Mouse (Mus musculus) inflammation-experienced regulatory T-cells, adult 16 weeks (primary cell): Measurements from ENCODE around the gene Mup4. TPM values are rescaled to one million over a fixed set of nuclear protein-coding genes. Genes with fewer than 3 reads are reported as not detected.

Experiments used
- polyA plus RNA-seq: library from polyadenylated mRNA; unstranded; fragments of 100-300 nt; shearing (Covaris generic); gene quantifications from one replicate; pipeline ENCODE4 v1.2.1, GENCODE M21; 2017

Mup4 gene
- not detected for polyA plus RNA-seq

DNA sequence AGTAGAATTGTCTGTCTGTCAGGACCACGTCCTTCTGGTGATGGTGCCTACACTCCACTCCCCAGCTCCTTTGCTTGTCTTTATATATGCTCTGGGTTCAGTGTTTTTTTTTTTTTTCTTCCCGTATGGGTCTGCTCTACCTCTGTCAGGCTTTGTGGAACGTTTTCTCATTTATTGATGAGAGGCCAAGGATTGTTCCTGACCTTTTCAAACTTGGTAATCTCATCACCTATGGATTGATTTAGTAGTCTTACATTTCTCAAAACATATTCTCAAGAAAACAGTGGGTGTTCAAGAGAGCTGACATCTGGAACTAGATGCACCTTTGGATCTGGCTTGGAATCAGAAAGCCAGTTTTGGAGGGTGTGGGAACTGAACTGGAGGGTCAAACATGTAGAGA is at the start of gene Mup4:
TSS of gene Mup4 (minus strand) at position 101 of the 400 bp plus-strand sequence.

DNA sequence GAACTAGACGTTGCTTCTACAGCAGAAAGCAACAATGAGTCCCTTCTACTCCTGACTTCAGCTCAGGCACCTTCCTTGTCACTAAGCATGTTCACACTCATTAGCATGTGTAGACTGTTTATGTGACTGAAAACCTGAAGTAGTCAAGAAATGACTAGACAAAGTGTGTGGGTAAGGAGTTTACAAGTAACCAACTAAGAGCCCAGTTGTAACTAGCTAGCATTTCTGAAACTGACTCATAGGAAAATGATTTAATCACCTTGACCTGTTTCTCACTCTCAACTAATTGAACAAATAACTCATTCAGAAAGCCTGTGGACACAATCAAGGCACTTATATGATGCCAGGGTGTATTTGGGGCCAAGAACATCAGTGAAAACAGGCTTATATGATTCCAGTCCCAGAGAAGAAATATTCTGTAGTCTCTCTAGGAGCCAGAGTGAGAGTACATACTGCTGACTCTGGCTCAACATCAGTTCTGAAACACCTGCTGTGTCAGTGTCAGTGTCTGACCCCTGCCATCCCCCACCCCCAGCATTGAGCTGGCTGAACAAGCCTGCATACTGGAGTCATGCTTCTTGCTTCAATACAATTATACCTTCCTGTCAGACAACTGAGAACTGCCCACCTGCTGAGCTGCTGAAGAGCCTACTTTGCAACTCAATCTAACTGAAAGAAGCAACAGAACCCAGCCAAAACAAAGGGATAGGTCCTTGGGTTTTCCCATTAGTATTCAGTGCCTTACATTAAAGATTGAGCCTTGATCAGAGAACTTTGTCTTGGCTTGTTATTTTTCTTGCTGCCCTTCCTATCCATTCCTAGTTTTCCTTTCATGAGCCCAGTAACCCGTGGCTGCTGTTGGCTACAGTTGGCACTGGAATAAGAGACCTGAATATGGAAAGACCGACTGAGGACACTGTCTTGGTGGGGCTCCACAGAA is 3.2 kb upstream of the Mup4 start, which contains the start of gene Mup6:
TSS of gene Mup6 (plus strand) at position 890 of the 940 bp plus-strand sequence.

DNA sequence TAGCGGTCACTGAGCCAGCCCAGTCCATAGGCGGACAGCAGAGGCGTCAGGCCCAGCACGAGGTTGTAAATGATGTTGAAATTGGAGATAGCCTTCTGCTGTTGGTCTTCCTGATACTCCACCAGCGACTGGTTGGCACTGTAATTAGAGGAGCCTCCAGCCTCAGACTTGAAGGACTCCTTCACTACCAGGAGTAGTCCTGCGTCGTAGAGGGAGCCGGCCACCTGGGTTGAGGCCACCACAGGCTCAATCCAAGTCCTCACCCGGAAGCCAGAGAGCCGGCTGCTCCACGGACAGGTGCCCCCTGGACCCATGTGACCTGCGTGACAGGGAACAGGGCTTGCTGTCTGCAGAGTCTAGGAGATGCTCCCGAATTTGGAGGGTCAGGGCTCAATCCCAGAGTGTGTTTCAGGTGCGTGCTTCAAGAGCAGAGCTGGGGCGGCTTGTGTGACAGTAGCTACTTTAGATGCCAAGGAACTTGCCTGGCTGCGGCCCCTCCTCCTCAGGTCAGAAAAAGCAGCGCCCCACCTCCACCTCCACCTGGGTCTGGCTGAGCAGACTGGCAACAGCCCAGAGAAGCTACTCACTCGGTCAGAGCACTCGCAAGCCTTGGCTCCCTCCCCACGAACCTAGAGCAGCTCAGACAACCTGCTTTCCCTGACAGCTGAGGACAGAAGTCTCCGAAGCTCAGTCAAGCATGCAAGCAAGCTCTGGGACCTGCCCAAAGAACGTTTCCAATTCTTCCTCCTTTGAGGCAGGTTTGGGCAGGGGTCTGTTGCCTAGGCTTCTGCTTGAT is 45.7 kb downstream of the Mup4 start, which contains the start of gene Slc46a2:
TSS of gene Slc46a2 (minus strand) at position 449 of the 796 bp plus-strand sequence.

Other genes with a start within 250 kb of the Mup4 start
- gene Inip, start 159.1 kb downstream of the Mup4 start, polyA plus RNA-seq = 77.7 TPM
- gene Snx30, start 154.9 kb downstream of the Mup4 start, polyA plus RNA-seq = 3.5 TPM
- gene Slc46a2, start 45.7 kb downstream of the Mup4 start, polyA plus RNA-seq = not detected
- gene Mup6, start 3.6 kb upstream of the Mup4 start, polyA plus RNA-seq = not detected
- gene Mup7, start 109.8 kb upstream of the Mup4 start, polyA plus RNA-seq = not detected
- not detected for gene Mup2, start 193.6 kb upstream of the Mup4 start, polyA plus RNA-seq